ENCODE assay signal across 9 mouse cellular contexts in genomic region chr2:168252639-168253292, GRCm38 (mm10). TPM values are rescaled to one million over a fixed set of nuclear protein-coding genes. Genes with fewer than 3 reads are reported as not detected.
DNase-seq lines count a peak whose midpoint lies in the region; ATAC-seq and TF ChIP-seq lines count a peak whose summit lies in the region.
"Had no signal": no experiment of that assay in that cellular context is flagged by ENCODE, and none has a peak within 500 bp of the region (broad histone marks: within the 10 kb centered on the region; RNA-seq: fewer than 3 reads in every experiment).

No protein-coding gene starts in this region.

- H3K27ac ChIP-seq in intestine, embryonic 14.5 days (ENCODE audit: low read depth): no peak overlapping the region
- no peak overlapping the region for H3K27ac ChIP-seq in intestine, embryonic 16.5 days (ENCODE audit: low read length)
- H3K27ac ChIP-seq in hindbrain, embryonic 12.5 days: no peak overlapping the region
- H3K27ac ChIP-seq in neural tube, embryonic 15.5 days (replicated peaks): no peak overlapping the region
- H3K27ac ChIP-seq: liver, embryonic 15.5 days had no signal

- no peaks in the 10 kb centered on the region for H3K9me3 ChIP-seq in intestine, embryonic 14.5 days (ENCODE audit: control insufficient read depth, low read length)
- no peaks in the 10 kb centered on the region for H3K9me3 ChIP-seq in intestine, embryonic 16.5 days (ENCODE audit: control insufficient read depth, low read length)
- H3K9me3 ChIP-seq in hindbrain, embryonic 12.5 days (replicated peaks): no peaks in the 10 kb centered on the region
- H3K9me3 ChIP-seq in neural tube, embryonic 15.5 days (replicated peaks): no peaks in the 10 kb centered on the region
- H3K9me3 ChIP-seq: liver, embryonic 15.5 days had no signal

- WGBS in intestine, embryonic 14.5 days: 14% methylated on average over 16 of the region's 16 CpGs
- WGBS in intestine, embryonic 16.5 days: 16% methylated on average over 16 of the region's 16 CpGs
- 15% methylated on average over 16 of the region's 16 CpGs for WGBS in hindbrain, embryonic 12.5 days
- WGBS in lung, adult 2 months: 20% methylated on average over 16 of the region's 16 CpGs
- WGBS in neural tube, embryonic 15.5 days: 14% methylated on average over 16 of the region's 16 CpGs

- no peak for TF ChIP-seq POLR2A in brain, embryonic 14.5 days (IDR thresholded peaks at IDR 0.05; ENCODE audit: borderline replicate concordance, extremely low read depth, insufficient read depth, insufficient read length, poor library complexity, severe bottlenecking)
- TF ChIP-seq POLR2A in lung, adult 2 months (IDR thresholded peaks at IDR 0.05; ENCODE audit: borderline replicate concordance, extremely low read depth, low read depth, low read length): no peak

- no peak overlapping the region for H3K4me3 ChIP-seq in intestine, embryonic 14.5 days (ENCODE audit: low read depth, low read length)
- no peak overlapping the region for H3K4me3 ChIP-seq in intestine, embryonic 16.5 days (ENCODE audit: low read length)
- H3K4me3 ChIP-seq in hindbrain, embryonic 12.5 days: peak overlapping the region; percentile 11; the same call in 1 of the 2 replicates
- H3K4me3 ChIP-seq in lung, adult 2 months (replicated peaks; ENCODE audit: extremely low read depth, low read depth, low read length): no peak overlapping the region
- no peak overlapping the region for H3K4me3 ChIP-seq in neural tube, embryonic 15.5 days (replicated peaks)
- H3K4me3 ChIP-seq: liver, embryonic 15.5 days had no signal

- DNase-seq in intestine, embryonic 14.5 days (ENCODE audit: low spot score): peak; percentile 65
- peak; percentile 82 for DNase-seq in brain, embryonic 14.5 days (ENCODE audit: low read depth)
- peak; percentile 9 for DNase-seq in lung, adult 2 months
- DNase-seq in layer of hippocampus, postnatal 14 days (ENCODE audit: low spot score in 2 of 2): no peak
- DNase-seq in heart, adult 9 months (ENCODE audit: low spot score in 2 of 2): no peak

- ATAC-seq in intestine, embryonic 14.5 days (replicated peaks; ENCODE audit: low FRiP score, low TSS enrichment, low read depth): no peak; the same call in 1 of the 2 replicates
- no peak for ATAC-seq in intestine, embryonic 16.5 days
- no peak for ATAC-seq in hindbrain, embryonic 12.5 days (ENCODE audit: low FRiP score)
- ATAC-seq in neural tube, embryonic 15.5 days (ENCODE audit: low FRiP score): 0 out of 2 replicates have a peak, but pooled peaks have one; percentile 50

- no peak overlapping the region for H3K9ac ChIP-seq in intestine, embryonic 14.5 days (ENCODE audit: low read length)
- no peak overlapping the region for H3K9ac ChIP-seq in intestine, embryonic 16.5 days (ENCODE audit: low read depth, low read length)
- no peak overlapping the region for H3K9ac ChIP-seq in hindbrain, embryonic 12.5 days
- no peak overlapping the region for H3K9ac ChIP-seq in neural tube, embryonic 15.5 days (replicated peaks)
- H3K9ac ChIP-seq: liver, embryonic 15.5 days had no signal

- no peaks in the 10 kb centered on the region for H3K36me3 ChIP-seq in intestine, embryonic 14.5 days (ENCODE audit: control insufficient read depth, insufficient read depth, low read length)
- H3K36me3 ChIP-seq in intestine, embryonic 16.5 days (ENCODE audit: control insufficient read depth, insufficient read depth, low read length): no peaks in the 10 kb centered on the region
- H3K36me3 ChIP-seq in hindbrain, embryonic 12.5 days: no peaks in the 10 kb centered on the region
- no peaks in the 10 kb centered on the region for H3K36me3 ChIP-seq in neural tube, embryonic 15.5 days
- H3K36me3 ChIP-seq: liver, embryonic 15.5 days had no signal

- no peaks in the 10 kb centered on the region for H3K4me1 ChIP-seq in intestine, embryonic 14.5 days (replicated peaks; ENCODE audit: control insufficient read depth, insufficient read depth, low read length)
- no peaks in the 10 kb centered on the region for H3K4me1 ChIP-seq in intestine, embryonic 16.5 days (ENCODE audit: control insufficient read depth, insufficient read depth, low read length)
- peaks cover 4% of the 10 kb centered on the region; the same call in 1 of the 2 replicates for H3K4me1 ChIP-seq in hindbrain, embryonic 12.5 days
- no peaks in the 10 kb centered on the region for H3K4me1 ChIP-seq in lung, adult 2 months (ENCODE audit: control insufficient read depth, insufficient read depth, low read length)
- H3K4me1 ChIP-seq in neural tube, embryonic 15.5 days: no peaks in the 10 kb centered on the region
- H3K4me1 ChIP-seq: liver, embryonic 15.5 days had no signal

- no peaks in the 10 kb centered on the region for H3K27me3 ChIP-seq in intestine, embryonic 14.5 days (replicated peaks; ENCODE audit: control insufficient read depth, insufficient read depth, low read length)
- no peaks in the 10 kb centered on the region for H3K27me3 ChIP-seq in intestine, embryonic 16.5 days (replicated peaks; ENCODE audit: control insufficient read depth, insufficient read depth, low read length)
- H3K27me3 ChIP-seq in hindbrain, embryonic 12.5 days: peaks cover 5% of the 10 kb centered on the region; the same call in 1 of the 2 replicates
- peaks cover 5% of the 10 kb centered on the region; the same call in 1 of the 2 replicates for H3K27me3 ChIP-seq in neural tube, embryonic 15.5 days (replicated peaks)

- H3K4me2 ChIP-seq in intestine, embryonic 14.5 days (ENCODE audit: low read length): 0 out of 2 replicates have a peak overlapping the region, but pooled peaks have one; percentile 20
- no peak overlapping the region for H3K4me2 ChIP-seq in intestine, embryonic 16.5 days (ENCODE audit: low read depth, low read length)
- peak overlapping the region; percentile 42 for H3K4me2 ChIP-seq in hindbrain, embryonic 12.5 days (replicated peaks)
- H3K4me2 ChIP-seq in neural tube, embryonic 15.5 days: 0 out of 2 replicates have a peak overlapping the region, but pooled peaks have one; percentile 9
- H3K4me2 ChIP-seq: liver, embryonic 15.5 days had no signal

- TF ChIP-seq CTCF in brain, embryonic 14.5 days (IDR thresholded peaks at IDR 0.05; ENCODE audit: borderline replicate concordance, extremely low read depth, insufficient read depth, insufficient read length): peak; percentile 62
- peak; percentile 63 for TF ChIP-seq CTCF in lung, adult 2 months (IDR thresholded peaks at IDR 0.05; ENCODE audit: insufficient read depth, low read length)

RNA-seq across cellular contexts. Expression of gene Mocs3, which starts 22.3 kb away (rescaled TPM):
- polyA plus RNA-seq in intestine, embryonic 14.5 days (2014; fragmentation: Nextera tagmentation; extraction: Ambion mirVana): 7.7 and 7.8 TPM in 2 replicates
- 3.4 and 5.9 TPM in 2 replicates for polyA plus RNA-seq in intestine, embryonic 16.5 days (2015; fragmentation: Nextera tagmentation; extraction: Ambion mirVana)
- polyA plus RNA-seq in brain, embryonic 14.5 days (2012; rRNA removed): 17.9 and 21.6 TPM in 2 replicates
- polyA plus RNA-seq in hindbrain, embryonic 12.5 days (2016; fragmentation: Nextera tagmentation; extraction: Ambion mirVana): 12.2 and 13.7 TPM in 2 replicates
- polyA plus RNA-seq in lung, adult 2 months (2012; rRNA removed): 14.4 and 25.9 TPM in 2 replicates
- polyA plus RNA-seq in neural tube, embryonic 15.5 days (2015; fragmentation: Nextera tagmentation; extraction: Ambion mirVana): 8.6 and 9.7 TPM in 2 replicates
- 10 to 100 TPM; 16.7 to 17.4 TPM for total RNA-seq in layer of hippocampus, postnatal 14 days (2021)

RNA-seq across cellular contexts. Expression of gene Dpm1, which starts 22.4 kb away (rescaled TPM):
- 76.4 and 76.8 TPM in 2 replicates for polyA plus RNA-seq in intestine, embryonic 14.5 days (2014; fragmentation: Nextera tagmentation; extraction: Ambion mirVana)
- 84.8 and 99.3 TPM in 2 replicates for polyA plus RNA-seq in intestine, embryonic 16.5 days (2015; fragmentation: Nextera tagmentation; extraction: Ambion mirVana)
- polyA plus RNA-seq in brain, embryonic 14.5 days (2012; rRNA removed): 15.0 and 16.6 TPM in 2 replicates
- 77.2 and 83.6 TPM in 2 replicates for polyA plus RNA-seq in hindbrain, embryonic 12.5 days (2016; fragmentation: Nextera tagmentation; extraction: Ambion mirVana)
- polyA plus RNA-seq in lung, adult 2 months (2012; rRNA removed): 21.4 and 25.5 TPM in 2 replicates
- polyA plus RNA-seq in neural tube, embryonic 15.5 days (2015; fragmentation: Nextera tagmentation; extraction: Ambion mirVana): 63.9 and 74.7 TPM in 2 replicates
- 10 to 100 TPM; 64.3 to 70.6 TPM for total RNA-seq in layer of hippocampus, postnatal 14 days (2021)

RNA-seq across cellular contexts. Expression of gene Gm20716, which starts 22.6 kb away (rescaled TPM):
- polyA plus RNA-seq in intestine, embryonic 14.5 days (2014; fragmentation: Nextera tagmentation; extraction: Ambion mirVana): 23.3 and 24.8 TPM in 2 replicates
- polyA plus RNA-seq in intestine, embryonic 16.5 days (2015; fragmentation: Nextera tagmentation; extraction: Ambion mirVana): 8.5 and 10.2 TPM in 2 replicates
- 16.6 and 21.9 TPM in 2 replicates for polyA plus RNA-seq in brain, embryonic 14.5 days (2012; rRNA removed)
- 21.7 and 22.8 TPM in 2 replicates for polyA plus RNA-seq in hindbrain, embryonic 12.5 days (2016; fragmentation: Nextera tagmentation; extraction: Ambion mirVana)
- polyA plus RNA-seq in lung, adult 2 months (2012; rRNA removed): 0.48 and 5.4 TPM in 2 replicates
- polyA plus RNA-seq in neural tube, embryonic 15.5 days (2015; fragmentation: Nextera tagmentation; extraction: Ambion mirVana): 17.6 and 20.7 TPM in 2 replicates
- total RNA-seq in layer of hippocampus, postnatal 14 days (2021): 10 to 100 TPM; 25.6 to 29.5 TPM

RNA-seq across cellular contexts. Expression of gene Kcng1, which starts 28.8 kb away (rescaled TPM):
- 11.7 and 12.0 TPM in 2 replicates for polyA plus RNA-seq in intestine, embryonic 14.5 days (2014; fragmentation: Nextera tagmentation; extraction: Ambion mirVana)
- 6.1 and 6.4 TPM in 2 replicates for polyA plus RNA-seq in intestine, embryonic 16.5 days (2015; fragmentation: Nextera tagmentation; extraction: Ambion mirVana)
- 3.1 and 3.8 TPM in 2 replicates for polyA plus RNA-seq in brain, embryonic 14.5 days (2012; rRNA removed)
- 1.0 and 1.2 TPM in 2 replicates for polyA plus RNA-seq in hindbrain, embryonic 12.5 days (2016; fragmentation: Nextera tagmentation; extraction: Ambion mirVana)
- 0.62 and 0.71 TPM in 2 replicates for polyA plus RNA-seq in lung, adult 2 months (2012; rRNA removed)
- polyA plus RNA-seq in neural tube, embryonic 15.5 days (2015; fragmentation: Nextera tagmentation; extraction: Ambion mirVana): 0.95 and 1.7 TPM in 2 replicates
- 10 to 100 TPM; 33.0 to 41.3 TPM for total RNA-seq in layer of hippocampus, postnatal 14 days (2021)

RNA-seq across cellular contexts. Expression of gene Adnp, which starts 45.9 kb away (rescaled TPM):
- polyA plus RNA-seq in intestine, embryonic 14.5 days (2014; fragmentation: Nextera tagmentation; extraction: Ambion mirVana): 3.1 and 3.2 TPM in 2 replicates
- 0.88 and 1.0 TPM in 2 replicates for polyA plus RNA-seq in intestine, embryonic 16.5 days (2015; fragmentation: Nextera tagmentation; extraction: Ambion mirVana)
- 86.0 and 115 TPM in 2 replicates for polyA plus RNA-seq in brain, embryonic 14.5 days (2012; rRNA removed)
- polyA plus RNA-seq in hindbrain, embryonic 12.5 days (2016; fragmentation: Nextera tagmentation; extraction: Ambion mirVana): 19.1 and 20.6 TPM in 2 replicates
- 16.2 and 18.3 TPM in 2 replicates for polyA plus RNA-seq in lung, adult 2 months (2012; rRNA removed)
- polyA plus RNA-seq in neural tube, embryonic 15.5 days (2015; fragmentation: Nextera tagmentation; extraction: Ambion mirVana): 3.4 and 7.9 TPM in 2 replicates
- 10 to 100 TPM; 99.3 to 99.9 TPM for total RNA-seq in layer of hippocampus, postnatal 14 days (2021)

Comparison
In these comparisons a context has a peak if more than half of its experiments do, and no peak if none do; other contexts are left out.
1. DNase-seq: peak in intestine, embryonic 14.5 days (single experiment), brain, embryonic 14.5 days (single experiment) and lung, adult 2 months (single experiment); none in layer of hippocampus, postnatal 14 days (0 of 2) and heart, adult 9 months (0 of 2).